Mouse (Mus musculus) liver, embryonic 15.5 days (tissue): Measurements from ENCODE around the gene 2010300C02Rik. TPM values are rescaled to one million over a fixed set of nuclear protein-coding genes. Genes with fewer than 3 reads are reported as not detected.

Source experiments
- ATAC-seq: fragments of 200-750 bp; cut with Nextera tagmentation; 2 replicates; pipeline ENCODE4 v1.8.0; 2017; ENCODE audit warnings: moderate number of reproducible peaks, mild to moderate bottlenecking, moderate library complexity; ENCODE audit not compliant: insufficient read depth
- H3K27ac ChIP-seq: fragments of 300-500 bp; sonication (generic); replicated peaks from 2 replicates; pipeline ENCODE4 v1.5.1; 2015; ENCODE audit warnings: mild to moderate bottlenecking, inconsistent platforms
- H3K27me3 ChIP-seq: fragments of 300-500 bp; sonication (generic); 2 replicates; pipeline ENCODE4 v1.6.1; 2015; ENCODE audit warnings: mild to moderate bottlenecking, inconsistent platforms
- H3K36me3 ChIP-seq: fragments of 300-500 bp; sonication (generic); replicated peaks from 2 replicates; pipeline ENCODE4 v1.6.1; 2015; ENCODE audit warnings: moderate library complexity, mild to moderate bottlenecking, inconsistent platforms
- H3K4me1 ChIP-seq: fragments of 300-500 bp; sonication (generic); replicated peaks from 2 replicates; pipeline ENCODE4 v1.6.1; 2015; ENCODE audit warnings: inconsistent platforms
- H3K4me2 ChIP-seq: fragments of 300-500 bp; sonication (generic); 2 replicates; pipeline ENCODE4 v1.6.1; 2015; ENCODE audit warnings: moderate library complexity, mild to moderate bottlenecking, inconsistent platforms
- H3K4me3 ChIP-seq: fragments of 300-500 bp; sonication (generic); replicated peaks from 2 replicates; pipeline ENCODE4 v1.5.1; 2015; ENCODE audit warnings: mild to moderate bottlenecking, inconsistent platforms
- H3K9ac ChIP-seq: fragments of 300-500 bp; sonication (generic); 2 replicates; pipeline ENCODE4 v1.6.1; 2015; ENCODE audit warnings: moderate library complexity, mild to moderate bottlenecking, inconsistent platforms
- H3K9me3 ChIP-seq: fragments of 300-500 bp; sonication (generic); replicated peaks from 2 replicates; pipeline ENCODE4 v1.6.1; 2016; ENCODE audit warnings: inconsistent platforms
- WGBS: fragments of 180-500 bp; shearing (Covaris S2); methylation state at CpG from one replicate; pipeline ENCODE4 v1.1.7; 2015; ENCODE audit warnings: mixed read lengths; ENCODE audit not compliant: insufficient replicate concordance; 5-methylcytosine and 5-hydroxymethylcytosine counted together
- polyA plus RNA-seq: library from polyadenylated mRNA; unstranded; fragments of >200 nt; fragmentation: Nextera tagmentation; extraction: Ambion mirVana; gene quantifications from 2 replicates; pipeline ENCODE4 v1.2.1, GENCODE M21; 2015

2010300C02Rik gene
- polyA plus RNA-seq, 1 experiment from 2014 or later = 0.13 TPM

DNA sequence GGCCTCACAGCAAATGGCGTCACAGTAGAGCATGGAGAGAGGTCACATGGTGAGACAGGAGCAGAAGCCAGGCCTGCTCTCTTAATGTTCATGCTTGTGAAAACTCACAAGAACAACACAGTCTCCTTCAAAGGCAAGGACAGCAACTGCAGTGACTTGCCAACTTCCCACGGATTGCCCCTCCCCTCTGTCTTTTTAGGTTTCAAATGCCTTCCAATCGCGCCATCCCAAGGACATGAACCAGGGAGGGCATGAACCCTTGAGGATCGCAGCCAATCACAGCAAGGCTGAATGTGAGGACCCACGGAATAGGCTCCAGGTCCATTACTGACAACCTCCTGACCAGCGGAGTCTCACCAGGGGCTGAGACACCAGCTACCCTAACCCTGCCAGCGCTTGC, 31.5 kb downstream of the 2010300C02Rik start:
- ATAC-seq = no peak
- Histone ChIP-seq H3K36me3 (no peaks in the 10 kb centered on the region), H3K9me3 (no peaks in the 10 kb centered on the region), H3K27me3 (no peaks in the 10 kb centered on the region), H3K4me2 (no peak overlapping the region), H3K27ac (no peak overlapping the region), H3K9ac (no peak overlapping the region), H3K4me3 (no peak overlapping the region), H3K4me1 (no peaks in the 10 kb centered on the region)
- 57% methylated on average over 8 of the region's 8 CpGs for WGBS

DNA sequence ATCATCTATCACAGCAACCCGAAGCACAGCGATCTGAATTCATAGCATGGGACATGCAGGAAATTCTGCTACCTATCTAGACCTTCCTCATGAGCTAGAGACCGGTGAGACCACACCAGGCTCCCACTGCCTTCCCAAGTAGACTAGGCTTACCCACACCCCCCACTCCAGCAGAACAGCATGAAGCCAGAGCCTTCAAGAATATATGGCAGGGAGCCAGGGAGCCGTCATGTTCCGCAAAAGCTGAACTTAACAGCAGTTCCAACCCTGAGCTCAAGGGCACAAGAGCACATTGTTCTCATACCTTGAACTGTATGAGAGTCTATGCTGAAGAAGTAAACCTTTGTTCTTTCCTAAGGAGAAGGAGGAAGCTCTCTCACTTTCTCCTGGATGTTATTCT, 32.4 kb downstream of the 2010300C02Rik start:
- Histone ChIP-seq H3K27me3 (no peaks in the 10 kb centered on the region), H3K9me3 (no peaks in the 10 kb centered on the region), H3K36me3 (no peaks in the 10 kb centered on the region), H3K9ac (no peak overlapping the region), H3K4me1 (no peaks in the 10 kb centered on the region), H3K4me2 (no peak overlapping the region), H3K4me3 (no peak overlapping the region), H3K27ac (no peak overlapping the region)
- no peak for ATAC-seq
- 71% methylated on average over 5 of the region's 5 CpGs for WGBS

DNA sequence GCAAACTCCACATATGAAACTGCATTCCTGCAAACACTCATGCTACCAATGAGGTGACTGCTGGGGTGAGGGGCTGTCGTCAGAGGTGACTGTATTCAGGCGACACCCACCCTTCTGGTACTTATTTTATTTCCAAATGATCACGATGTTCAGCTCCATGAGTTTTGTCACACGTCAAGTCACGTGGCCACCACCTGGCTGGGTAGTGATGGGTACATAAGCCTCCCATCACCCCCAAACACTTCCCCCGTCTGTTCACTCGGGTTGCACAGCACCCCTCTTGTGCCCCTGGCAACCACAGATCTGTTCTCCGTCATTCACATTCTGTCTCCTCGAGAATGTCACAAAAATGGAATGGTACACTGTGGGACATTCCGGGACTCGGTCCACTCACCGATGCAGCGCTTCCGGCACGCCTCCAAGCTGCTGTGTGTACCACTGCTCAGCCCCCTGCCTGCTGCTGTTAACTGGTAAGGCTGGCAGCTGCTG, 32.9 kb downstream of the 2010300C02Rik start:
- H3K27ac ChIP-seq = no peak overlapping the region
- no peaks in the 10 kb centered on the region for H3K27me3 ChIP-seq
- 62% methylated on average over 15 of the region's 15 CpGs for WGBS
- H3K4me1 ChIP-seq = no peaks in the 10 kb centered on the region
- no peaks in the 10 kb centered on the region for H3K9me3 ChIP-seq
- H3K4me3 ChIP-seq = no peak overlapping the region
- H3K4me2 ChIP-seq = no peak overlapping the region
- H3K36me3 ChIP-seq = no peaks in the 10 kb centered on the region
- H3K9ac ChIP-seq = no peak overlapping the region
- ATAC-seq = no peak

DNA sequence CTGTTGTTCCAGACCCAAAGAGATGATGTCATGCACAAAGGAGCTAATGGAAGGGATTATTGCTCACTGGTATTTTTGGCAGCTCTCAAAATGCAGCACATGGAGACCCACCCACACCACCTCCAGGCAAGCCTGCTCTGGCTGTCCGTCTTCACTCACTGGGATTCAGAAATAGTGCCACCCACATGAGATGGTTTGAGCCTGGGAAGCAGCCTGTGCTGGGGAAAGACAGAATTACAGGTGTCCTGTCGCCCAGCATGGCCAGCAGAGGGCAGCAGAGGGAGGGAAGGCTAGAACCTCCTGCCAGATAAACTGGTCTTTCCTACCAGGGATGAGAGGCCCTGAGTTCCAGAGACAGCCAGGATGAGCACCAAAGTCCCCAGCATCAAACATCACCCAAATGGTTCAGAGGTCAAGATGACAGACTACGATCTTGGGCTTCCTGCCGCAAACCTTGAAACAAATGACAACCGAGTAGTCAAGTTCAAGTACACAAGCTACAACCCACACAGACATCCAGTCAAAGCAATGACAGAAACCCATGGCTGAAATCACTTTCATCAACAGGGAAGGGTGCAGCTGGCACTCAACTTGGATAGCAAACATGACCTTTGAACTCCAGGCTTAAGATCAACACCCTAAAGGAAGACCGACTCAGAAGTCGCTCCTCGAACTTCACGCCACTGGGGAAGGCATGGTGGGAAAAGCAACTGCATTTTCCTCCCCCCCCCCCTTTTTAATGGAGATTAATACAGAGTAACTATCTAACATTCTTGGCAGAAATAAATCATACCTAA, 41.4 kb downstream of the 2010300C02Rik start:
- no peak overlapping the region for H3K4me2 ChIP-seq
- no peaks in the 10 kb centered on the region; the same call in 1 of the 2 replicates for H3K27me3 ChIP-seq
- no peak overlapping the region for H3K27ac ChIP-seq
- no peak overlapping the region for H3K4me3 ChIP-seq
- ATAC-seq = no peak
- WGBS = 58% methylated on average over 9 of the region's 9 CpGs
- no peak overlapping the region for H3K9ac ChIP-seq
- no peaks in the 10 kb centered on the region for H3K9me3 ChIP-seq
- H3K4me1 ChIP-seq = no peaks in the 10 kb centered on the region
- H3K36me3 ChIP-seq = no peaks in the 10 kb centered on the region

DNA sequence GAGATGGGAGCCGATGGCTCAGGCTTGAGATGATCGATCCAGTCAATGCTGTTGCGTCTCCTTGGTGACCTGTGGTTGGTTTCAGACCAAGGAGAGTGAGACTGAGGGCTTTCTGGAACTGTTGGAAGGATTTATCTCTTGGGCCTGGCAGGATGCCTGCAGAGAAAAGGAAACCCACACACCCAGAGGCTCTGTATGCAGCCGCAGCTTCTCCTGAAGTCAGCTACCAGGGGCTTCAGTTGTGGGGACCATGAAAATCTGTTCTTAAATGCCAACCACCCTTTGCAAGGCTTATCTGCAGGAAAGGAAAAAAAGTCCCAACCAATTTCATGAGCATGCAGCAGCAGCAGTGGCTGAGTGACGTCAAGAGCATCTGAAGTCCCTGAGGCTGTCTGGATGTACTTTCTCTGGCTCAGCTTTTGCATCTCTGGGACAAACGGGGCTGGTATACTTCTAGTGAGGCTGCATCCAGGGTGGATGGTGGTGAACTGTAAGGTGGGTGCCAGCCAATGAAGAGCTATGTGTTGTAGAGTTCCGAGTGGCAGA, 42.8 kb downstream of the 2010300C02Rik start:
- Histone ChIP-seq H3K4me2 (no peak overlapping the region), H3K9ac (no peak overlapping the region), H3K4me3 (no peak overlapping the region), H3K9me3 (no peaks in the 10 kb centered on the region), H3K36me3 (no peaks in the 10 kb centered on the region), H3K4me1 (no peaks in the 10 kb centered on the region), H3K27ac (no peak overlapping the region), H3K27me3 (no peaks in the 10 kb centered on the region; the same call in 1 of the 2 replicates)
- no peak for ATAC-seq
- 51% methylated on average over 7 of the region's 7 CpGs for WGBS

DNA sequence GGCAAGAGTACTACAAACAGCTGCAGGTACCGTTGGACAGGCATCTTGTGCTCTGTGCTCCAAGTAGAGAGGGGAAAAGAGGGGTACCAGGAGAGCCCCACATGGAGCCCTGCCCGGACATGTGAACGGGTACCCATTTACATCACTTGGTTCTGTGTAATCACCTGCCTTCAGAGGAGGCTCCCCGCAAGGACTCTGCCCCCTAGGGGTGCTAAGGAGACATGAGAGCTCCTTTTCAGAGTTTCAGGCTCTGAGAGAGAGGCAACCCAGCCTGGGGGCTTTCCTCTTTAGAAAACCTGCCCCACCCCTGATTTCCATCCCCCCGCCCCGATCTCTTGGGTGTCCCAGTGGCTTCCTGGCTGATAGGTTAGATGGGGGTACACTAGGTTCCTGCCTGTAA, 44.4 kb downstream of the 2010300C02Rik start:
- Histone ChIP-seq H3K9ac (no peak overlapping the region), H3K27ac (no peak overlapping the region), H3K27me3 (no peaks in the 10 kb centered on the region; the same call in 1 of the 2 replicates), H3K36me3 (no peaks in the 10 kb centered on the region), H3K4me2 (no peak overlapping the region), H3K4me3 (no peak overlapping the region), H3K9me3 (no peaks in the 10 kb centered on the region), H3K4me1 (no peaks in the 10 kb centered on the region)
- 45% methylated on average over 6 of the region's 6 CpGs for WGBS
- ATAC-seq = no peak

DNA sequence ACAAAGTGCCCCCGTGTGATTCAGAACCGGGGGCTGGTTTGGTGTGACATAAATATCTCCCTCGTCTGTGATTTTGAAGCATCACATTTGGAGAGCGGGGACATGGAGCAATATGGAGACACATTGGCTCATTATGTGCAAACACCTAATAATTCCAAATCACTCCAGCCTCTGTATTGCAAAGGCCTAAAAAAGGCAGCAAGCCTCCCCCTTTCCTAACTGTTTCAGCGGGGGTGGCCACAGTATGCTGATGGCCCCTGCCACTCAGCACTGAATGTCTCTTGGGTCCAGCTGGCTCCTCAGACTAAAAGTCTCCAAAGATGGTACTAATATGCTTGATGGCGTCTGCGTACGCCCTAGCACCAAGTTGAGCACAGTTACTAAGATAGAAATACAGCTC, 45.6 kb downstream of the 2010300C02Rik start:
- Histone ChIP-seq H3K9me3 (no peaks in the 10 kb centered on the region), H3K4me2 (no peak overlapping the region), H3K27ac (no peak overlapping the region), H3K27me3 (no peaks in the 10 kb centered on the region; the same call in 1 of the 2 replicates), H3K4me3 (no peak overlapping the region), H3K4me1 (no peaks in the 10 kb centered on the region), H3K9ac (no peak overlapping the region), H3K36me3 (no peaks in the 10 kb centered on the region)
- ATAC-seq = no peak
- WGBS = 69% methylated on average over 8 of the region's 8 CpGs

DNA sequence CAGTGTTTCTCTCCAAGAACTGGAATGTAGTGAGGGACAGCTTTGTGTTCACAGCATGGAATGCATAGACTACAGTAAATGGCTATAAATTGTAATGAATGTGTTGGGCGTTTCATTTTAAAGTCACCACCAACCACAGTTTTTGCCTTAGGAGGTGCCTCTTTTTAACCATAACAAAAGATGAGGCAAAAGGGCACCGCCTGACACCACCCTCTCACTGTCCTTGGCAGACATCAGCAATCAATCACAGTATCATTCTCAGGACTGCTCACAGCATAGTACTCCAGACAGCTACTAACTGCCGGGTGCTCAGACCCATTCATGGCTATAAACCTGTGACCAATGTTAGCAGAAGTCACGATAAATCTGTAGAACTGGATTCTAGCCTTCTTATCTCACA, 48.6 kb downstream of the 2010300C02Rik start:
- H3K4me1 ChIP-seq = no peaks in the 10 kb centered on the region
- no peak for ATAC-seq
- WGBS = 40% methylated on average over 4 of the region's 4 CpGs
- H3K27me3 ChIP-seq = no peaks in the 10 kb centered on the region; the same call in 1 of the 2 replicates
- H3K36me3 ChIP-seq = no peaks in the 10 kb centered on the region
- no peak overlapping the region for H3K4me2 ChIP-seq
- no peak overlapping the region for H3K4me3 ChIP-seq
- H3K27ac ChIP-seq = no peak overlapping the region
- no peaks in the 10 kb centered on the region for H3K9me3 ChIP-seq
- H3K9ac ChIP-seq = no peak overlapping the region

DNA sequence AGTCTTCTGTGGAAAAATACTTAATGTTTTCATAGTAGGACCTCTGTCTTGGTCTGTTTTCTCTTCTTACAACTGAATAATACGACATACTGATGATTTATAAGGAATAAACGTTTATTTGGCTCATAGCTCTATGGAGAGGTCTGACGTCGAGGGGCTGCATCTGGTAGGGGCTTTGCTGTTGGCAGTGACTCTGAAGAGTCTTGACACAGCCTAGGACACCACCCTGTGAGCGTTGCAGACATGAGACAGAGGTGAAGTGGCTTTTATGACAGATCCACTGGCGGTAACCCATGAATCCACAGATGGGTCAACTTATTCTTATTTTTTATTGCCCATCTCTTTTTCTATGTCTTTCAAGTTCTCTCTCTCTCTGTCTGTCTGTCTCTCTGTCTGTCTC, 52.5 kb downstream of the 2010300C02Rik start:
- WGBS = 53% methylated on average over 6 of the region's 6 CpGs
- no peak for ATAC-seq

DNA sequence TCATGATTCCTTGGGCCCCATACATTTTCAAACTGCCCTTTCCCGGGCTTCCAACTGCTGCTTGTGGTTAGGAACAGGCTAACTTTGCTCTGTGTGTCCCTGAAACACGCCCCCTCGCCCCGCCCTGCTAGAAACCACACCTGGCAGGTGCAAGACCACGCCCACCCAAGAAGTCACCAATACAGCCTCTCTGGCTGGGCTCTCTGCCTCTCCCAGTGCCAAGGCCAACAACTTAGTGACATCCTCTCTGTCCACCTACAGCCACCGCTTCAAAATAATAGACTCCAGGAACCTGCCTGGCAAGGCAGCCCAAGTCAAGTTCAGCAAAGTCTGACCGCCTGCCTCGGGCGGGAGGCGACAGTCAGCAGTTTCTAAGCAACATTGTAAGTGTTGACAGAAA, 53.3 kb downstream of the 2010300C02Rik start:
- no peak overlapping the region for H3K4me2 ChIP-seq
- ATAC-seq = no peak

More for the DNA sequence above, 52.5 kb downstream of the 2010300C02Rik start:
- no peak overlapping the region for H3K27ac ChIP-seq
- no peaks in the 10 kb centered on the region for H3K36me3 ChIP-seq
- no peak overlapping the region for H3K4me2 ChIP-seq
- no peak overlapping the region for H3K9ac ChIP-seq
- no peaks in the 10 kb centered on the region for H3K27me3 ChIP-seq
- no peaks in the 10 kb centered on the region for H3K4me1 ChIP-seq
- H3K4me3 ChIP-seq = no peak overlapping the region
- no peaks in the 10 kb centered on the region for H3K9me3 ChIP-seq

DNA sequence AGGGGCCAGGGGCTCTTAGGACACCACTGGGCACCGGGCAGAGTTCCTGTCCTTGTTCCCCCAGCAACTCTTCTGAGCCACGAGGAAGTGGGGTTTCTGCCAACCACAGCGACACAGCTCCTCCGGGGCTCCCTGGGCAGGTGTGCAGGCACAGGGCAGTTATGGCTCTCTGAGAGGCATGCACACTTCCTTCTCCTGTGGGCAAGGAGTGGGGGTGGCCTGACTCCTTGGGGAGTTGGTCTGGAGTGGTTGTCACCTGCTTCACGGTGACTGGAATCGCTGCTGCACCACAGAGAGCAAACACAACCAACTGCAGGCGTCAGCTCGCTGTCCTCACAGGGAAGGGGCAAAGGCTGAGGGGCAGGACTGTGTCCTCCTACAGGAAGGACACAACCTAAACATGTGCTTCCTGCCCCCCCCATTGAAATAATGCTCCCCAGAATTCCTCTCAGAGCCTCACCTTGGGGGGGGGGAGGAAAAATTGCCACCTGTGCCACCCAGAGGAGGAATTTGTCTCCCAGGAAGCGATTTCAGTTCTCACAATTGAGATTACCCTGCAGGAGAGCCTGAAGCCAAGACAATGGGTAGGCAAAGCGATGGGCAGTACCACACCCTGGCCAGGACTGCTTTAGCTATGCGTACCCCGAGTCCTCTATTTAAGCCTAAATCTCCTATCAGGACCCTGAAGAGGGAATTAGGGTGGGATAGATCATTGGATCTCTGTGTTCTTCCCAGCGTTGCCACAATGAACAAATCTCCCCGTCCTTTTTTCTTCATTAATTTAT, 54.2 kb downstream of the 2010300C02Rik start:
- Histone ChIP-seq H3K9me3 (no peaks in the 10 kb centered on the region), H3K4me1 (no peaks in the 10 kb centered on the region), H3K4me3 (no peak overlapping the region), H3K4me2 (no peak overlapping the region), H3K36me3 (no peaks in the 10 kb centered on the region), H3K27me3 (no peaks in the 10 kb centered on the region), H3K9ac (no peak overlapping the region), H3K27ac (no peak overlapping the region)
- ATAC-seq = no peak
- 37% methylated on average over 14 of the region's 14 CpGs for WGBS

More for the DNA sequence above, 53.3 kb downstream of the 2010300C02Rik start:
- H3K9ac ChIP-seq = no peak overlapping the region
- H3K9me3 ChIP-seq = no peaks in the 10 kb centered on the region
- H3K4me1 ChIP-seq = no peaks in the 10 kb centered on the region
- 55% methylated on average over 10 of the region's 10 CpGs for WGBS
- no peak overlapping the region for H3K4me3 ChIP-seq
- no peak overlapping the region for H3K27ac ChIP-seq
- H3K27me3 ChIP-seq = no peaks in the 10 kb centered on the region
- H3K36me3 ChIP-seq = no peaks in the 10 kb centered on the region
